Mouse (Mus musculus) lung, adult 10 weeks (tissue): ENCODE results near the gene Tirap. TPM values are rescaled to one million over a fixed set of nuclear protein-coding genes. Genes with fewer than 3 reads are reported as not detected.

ENCODE experiments used
- polyA plus RNA-seq: library from polyadenylated mRNA; stranded (reverse); fragments of 350-450 nt; fragmentation: Illumina TruSeq; extraction: RNeasy Lipid Tissue Mini Kit (QIAGEN cat#74804); gene quantifications from one replicate; pipeline ENCODE4 v1.2.3, GENCODE M21; 2014; ENCODE audit warnings: low read depth, low replicate concordance; ENCODE audit not compliant: insufficient read depth

The Tirap gene
- polyA plus RNA-seq: 3.4 TPM

DNA sequence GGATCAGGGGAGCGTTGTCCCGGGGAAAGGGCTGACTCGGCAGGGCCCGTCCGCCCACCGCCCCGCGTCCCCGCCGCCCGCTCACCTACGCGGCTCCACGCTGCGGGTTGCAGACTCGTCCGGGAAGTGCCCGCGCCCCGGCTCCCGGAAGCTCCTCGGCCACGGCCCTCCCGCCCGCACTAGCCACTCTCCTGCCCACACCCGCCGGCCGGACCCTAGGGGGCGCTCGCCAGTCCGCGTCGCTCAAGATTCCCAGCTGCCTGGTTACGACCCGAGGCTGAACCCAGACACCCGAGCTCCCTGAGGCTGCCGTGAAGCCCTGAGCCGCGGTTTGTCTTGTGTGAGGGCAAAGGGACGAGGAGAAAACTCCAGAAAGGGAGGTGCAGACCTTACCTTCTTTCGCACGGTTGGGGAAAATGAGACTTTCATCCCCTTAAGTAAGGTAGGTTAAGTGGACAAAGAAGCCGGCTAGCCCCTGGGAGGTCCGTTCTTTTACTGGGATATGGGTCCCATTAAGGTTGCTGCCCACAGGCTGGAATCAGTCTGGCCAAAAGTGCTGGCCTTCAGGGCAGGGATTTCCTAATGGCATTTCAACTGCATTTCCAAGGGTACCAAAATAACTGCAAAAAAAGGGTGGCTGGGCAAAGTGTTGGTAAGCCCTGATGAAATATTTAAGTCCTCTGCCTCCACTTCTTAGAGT lies at the start of gene Tirap, which contains the start of gene Srpr:
Gene Tirap, minus strand, starts transcription at position 520 of the 700 bp plus-strand sequence.
Gene Srpr, plus strand, starts transcription at position 404 of the 700 bp plus-strand sequence.

DNA sequence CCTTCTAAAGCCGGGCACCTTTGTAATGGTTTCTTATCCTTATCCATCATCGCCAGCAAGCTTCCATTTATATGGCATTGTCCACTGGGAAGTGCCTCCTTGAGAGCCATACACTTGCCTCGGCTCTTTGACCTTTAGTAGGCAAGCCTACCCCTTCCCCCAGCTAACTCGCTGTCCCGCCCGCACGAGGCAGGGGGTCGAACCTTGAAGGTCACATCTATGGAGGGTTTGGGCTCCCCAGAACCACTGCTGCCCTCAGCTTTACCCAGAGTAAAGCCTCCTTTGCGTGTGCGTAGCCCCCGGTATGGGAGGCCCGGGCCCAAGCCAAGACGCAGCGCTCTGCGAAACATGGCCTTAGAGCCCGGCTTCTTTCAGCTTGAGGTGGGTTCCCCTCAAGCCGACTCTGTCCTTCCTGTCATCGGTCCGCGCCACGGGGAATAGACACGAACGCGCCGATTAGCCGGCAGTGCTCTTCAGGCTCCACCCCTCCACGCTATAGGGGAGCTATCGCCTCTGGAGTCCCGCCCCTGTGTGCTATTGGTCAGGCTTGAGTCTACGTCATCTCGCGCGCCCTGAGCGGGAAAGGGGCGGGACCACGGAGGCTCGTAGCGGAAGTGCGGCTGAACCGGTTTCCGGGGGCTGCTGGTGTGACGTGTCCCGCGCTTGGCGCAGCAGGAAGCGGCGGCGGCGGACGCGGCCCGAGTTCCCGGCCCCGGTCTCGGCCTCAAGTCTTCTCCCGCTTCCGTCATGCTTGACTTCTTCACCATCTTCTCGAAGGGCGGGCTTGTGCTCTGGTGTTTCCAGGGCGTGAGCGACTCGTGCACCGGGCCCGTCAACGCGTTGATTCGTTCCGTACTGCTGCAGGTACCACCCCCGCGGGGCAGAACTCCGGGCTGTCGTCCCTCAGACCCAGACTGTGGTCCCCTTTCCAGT lies 10.7 kb upstream of the Tirap start, which contains the start of gene Foxred1:
Gene Foxred1, minus strand, starts transcription at position 514 of the 933 bp plus-strand sequence.

DNA sequence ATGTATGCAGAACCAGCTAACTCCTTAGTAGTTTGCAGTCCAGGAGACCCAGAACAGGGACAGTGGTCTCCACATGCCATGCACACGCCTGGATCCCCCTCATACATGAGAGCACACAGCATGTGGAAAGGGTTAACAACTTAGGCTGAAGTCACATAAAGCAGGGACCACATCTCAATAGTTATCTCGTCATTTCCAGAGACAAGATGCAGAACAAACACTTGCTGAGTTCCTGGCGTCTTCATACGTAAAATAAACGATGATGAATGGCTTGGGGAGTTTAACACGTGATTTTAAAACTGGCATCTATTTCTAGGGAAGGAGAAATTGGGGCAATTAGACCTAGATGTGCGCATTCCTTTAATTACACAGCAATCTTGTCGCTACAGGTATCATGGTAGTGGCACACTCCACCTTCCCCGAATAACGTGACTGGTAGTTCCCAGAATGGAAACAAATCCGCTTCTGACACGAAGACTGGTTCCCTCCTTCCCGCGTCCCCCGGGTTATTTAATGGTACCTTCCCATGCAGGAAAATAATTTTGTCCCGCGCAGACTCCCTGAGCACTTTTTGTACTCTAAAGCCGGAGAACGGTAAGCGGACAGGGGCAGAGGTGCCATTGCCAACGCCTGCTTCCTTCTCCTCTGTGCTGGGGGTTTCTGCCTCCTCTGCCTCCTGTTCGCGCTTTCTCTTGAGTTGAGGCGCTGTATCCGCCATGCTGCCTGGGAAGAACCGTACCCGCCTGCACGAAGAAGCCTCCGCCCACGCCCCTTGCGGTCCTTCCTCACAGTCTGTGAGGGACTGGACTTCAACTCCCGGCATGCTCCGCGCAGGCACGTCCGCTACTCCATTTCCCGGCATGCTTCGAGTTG lies 24.6 kb downstream of the Tirap start, which contains the start of gene Dcps:
Gene Dcps, minus strand, starts transcription at position 811 of the 873 bp plus-strand sequence.

Other genes starting within 250 kb of the Tirap start
- gene St3gal4, start 81.0 kb downstream of the Tirap start, polyA plus RNA-seq: 35.1 TPM
- gene Dcps, start 24.2 kb downstream of the Tirap start, polyA plus RNA-seq: 27.4 TPM
- 61.6 TPM for gene Srpr, start 116 bp downstream of the Tirap start, polyA plus RNA-seq
- 16.0 TPM for gene Foxred1, start 10.8 kb upstream of the Tirap start, polyA plus RNA-seq
- gene Fam118b, start 67.5 kb upstream of the Tirap start, polyA plus RNA-seq: 15.4 TPM
- 13.8 TPM for gene Rpusd4, start 67.6 kb upstream of the Tirap start, polyA plus RNA-seq
- 3.2 TPM for gene Cdon, start 220.8 kb upstream of the Tirap start, polyA plus RNA-seq